Mouse (Mus musculus) neural tube, embryonic 11.5 days (tissue): Measurements from ENCODE around the gene Uqcc3. TPM values are rescaled to one million over a fixed set of nuclear protein-coding genes. Genes with fewer than 3 reads are reported as not detected.

ENCODE experiments used
- ATAC-seq: fragments of 200-750 bp; cut with Nextera tagmentation; 2 replicates; pipeline ENCODE4 v1.8.0; 2017; ENCODE audit warnings: moderate number of reproducible peaks, mild to moderate bottlenecking, moderate TSS enrichment, moderate library complexity; ENCODE audit not compliant: insufficient read depth, low FRiP score, low TSS enrichment
- DNase-seq: peaks from one replicate; pipeline ENCODE4 v3.0.0-alpha.2; 2015; ENCODE audit warnings: low spot score
- H3K27ac ChIP-seq: fragments of 300-500 bp; sonication (generic); 2 replicates; pipeline ENCODE4 v1.5.1; 2014; ENCODE audit warnings: low read depth, mild to moderate bottlenecking, low read length
- H3K27me3 ChIP-seq: fragments of 300-500 bp; sonication (generic); 2 replicates; pipeline ENCODE4 v1.6.1; 2014; ENCODE audit warnings: mild to moderate bottlenecking, low read length, mixed read lengths; ENCODE audit not compliant: control insufficient read depth, insufficient read depth
- H3K36me3 ChIP-seq: fragments of 300-500 bp; sonication (generic); 2 replicates; pipeline ENCODE4 v1.6.1; 2014; ENCODE audit warnings: mild to moderate bottlenecking, low read length, moderate library complexity, mixed read lengths; ENCODE audit not compliant: control insufficient read depth, insufficient read depth
- H3K4me1 ChIP-seq: fragments of 300-500 bp; sonication (generic); 2 replicates; pipeline ENCODE4 v1.6.1; 2014; ENCODE audit warnings: low read length, mixed read lengths; ENCODE audit not compliant: control insufficient read depth, insufficient read depth
- H3K4me2 ChIP-seq: fragments of 300-500 bp; sonication (generic); 2 replicates; pipeline ENCODE4 v1.6.1; 2014; ENCODE audit warnings: low read depth, mild to moderate bottlenecking, moderate library complexity
- H3K4me3 ChIP-seq: fragments of 300-500 bp; sonication (generic); 2 replicates; pipeline ENCODE4 v1.5.1; 2014; ENCODE audit warnings: low read depth, low read length
- H3K9ac ChIP-seq: fragments of 300-500 bp; sonication (generic); 2 replicates; pipeline ENCODE4 v1.6.1; 2014; ENCODE audit warnings: mild to moderate bottlenecking, low read length
- H3K9me3 ChIP-seq: fragments of 300-500 bp; sonication (generic); 2 replicates; pipeline ENCODE4 v1.6.1; 2016; ENCODE audit warnings: low read length; ENCODE audit not compliant: control insufficient read depth
- WGBS: fragments of 180-500 bp; shearing (Covaris S2); extraction: QIAGEN DNeasy Blood & Tissue Kit; methylation state at CpG from one replicate; pipeline ENCODE4 v1.1.7; 2014; 5-methylcytosine and 5-hydroxymethylcytosine counted together
- polyA plus RNA-seq: library from polyadenylated mRNA; unstranded; fragments of >200 nt; fragmentation: Nextera tagmentation; extraction: Ambion mirVana; gene quantifications from 2 replicates; pipeline ENCODE4 v1.2.1, GENCODE M21; 2014

Gene Uqcc3
- polyA plus RNA-seq, result 52.9 and 55.0 TPM in 2 replicates

- WGBS, result under 1% methylated on average over 42 of the region's 42 CpGs
- peak within 1 kb of the TSS; percentile 85 for H3K4me3 ChIP-seq
- H3K9ac ChIP-seq, result peak within 1 kb of the TSS; percentile 86
- peak; percentile 94 for ATAC-seq
- 0 out of 2 replicates have a peak, but pooled peaks cover 2% of the 10 kb centered on the region for H3K36me3 ChIP-seq
- DNase-seq, result peak; percentile 90
- H3K4me1 ChIP-seq, result 0 out of 2 replicates have a peak, but pooled peaks cover 6% of the 10 kb centered on the region
- H3K9me3 ChIP-seq, result no peaks in the 10 kb centered on the region
- peak within 1 kb of the TSS; percentile 79 for H3K27ac ChIP-seq
- no peaks in the 10 kb centered on the region for H3K27me3 ChIP-seq
- peak within 1 kb of the TSS; percentile 81 for H3K4me2 ChIP-seq
These were observed at the start of gene Uqcc3 for GRCm38 (mm10) chr19:8880311-8881033. Uqcc3 (minus strand) TSS chr19:8880923.

DNA sequence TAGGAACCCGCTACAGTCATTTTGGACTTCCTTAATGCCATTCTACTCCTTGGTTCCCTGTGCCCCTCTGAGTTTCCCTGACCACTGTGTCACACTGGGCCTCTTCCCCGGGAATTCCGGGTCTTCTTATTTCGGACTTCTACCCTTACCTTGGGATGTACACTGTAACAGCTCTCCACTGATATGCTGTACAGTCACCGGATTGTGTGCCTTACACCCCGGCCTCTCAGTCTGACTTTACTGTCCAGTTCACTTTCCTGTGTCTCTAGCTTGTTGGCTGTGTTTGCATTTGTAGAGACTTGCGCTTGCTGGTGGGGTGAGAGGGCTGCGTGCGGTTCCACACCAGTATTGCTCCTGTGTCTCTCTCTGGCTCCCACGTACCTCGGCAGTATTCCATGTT lies 49.4 kb upstream of the Uqcc3 start:
- peak overlapping the region; percentile 64 for H3K4me3 ChIP-seq

DNA sequence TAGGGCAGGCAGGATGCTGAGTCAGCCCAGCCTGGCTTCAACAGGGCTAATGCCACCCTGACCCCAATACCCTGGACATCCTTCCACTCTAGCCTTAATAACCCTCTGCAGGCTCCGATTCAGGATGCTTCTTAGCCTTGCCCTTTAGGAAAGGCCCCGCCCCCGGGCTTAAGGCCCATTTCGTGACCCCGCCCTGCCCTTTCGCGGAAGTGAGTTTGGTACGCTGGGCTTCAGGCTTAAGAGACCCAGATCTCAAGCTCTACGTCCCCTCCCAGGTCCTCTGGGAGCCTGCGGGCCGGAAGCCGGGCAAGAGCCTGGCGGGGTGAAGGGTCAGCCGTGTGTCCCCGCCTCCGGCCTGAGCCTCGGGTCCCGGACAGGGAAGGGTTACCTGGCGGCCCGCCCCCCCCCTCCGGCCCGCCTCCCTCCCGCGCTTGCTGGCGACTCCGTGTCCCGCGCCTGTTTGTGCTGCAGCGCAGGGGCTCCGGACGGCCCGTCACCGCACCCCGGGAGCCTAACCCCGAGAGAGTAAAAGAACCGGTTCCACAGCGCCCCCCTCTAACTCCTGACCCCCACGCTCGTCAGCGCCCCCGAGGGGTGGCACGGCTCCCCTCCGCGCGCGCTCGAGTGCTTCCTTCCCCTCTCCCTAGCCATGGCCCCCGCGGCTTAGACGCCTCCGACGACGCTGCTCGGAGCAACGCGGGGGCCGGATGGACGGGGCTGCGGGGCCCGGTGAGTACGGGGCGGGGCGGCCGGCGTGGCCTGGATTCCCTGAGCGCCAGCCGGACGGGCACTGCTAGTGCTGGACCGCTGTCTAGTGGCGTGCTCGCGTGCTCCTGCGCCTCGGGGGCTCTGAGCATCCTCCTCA lies 48.7 kb upstream of the Uqcc3 start, which contains the start of the genes Rom1 and Eml3:
Gene Rom1 (minus strand): TSS at position 133 of the 865 bp plus-strand sequence.
Gene Eml3 (plus strand): TSS at position 329 of the 865 bp plus-strand sequence.
- Histone ChIP-seq H3K27me3 (no peaks in the 10 kb centered on the region), H3K4me1 (peaks cover 5% of the 10 kb centered on the region; the same call in 1 of the 2 replicates), H3K4me3 (peak within 1 kb of the TSS; percentile 64), H3K9ac (peak within 1 kb of the TSS; percentile 78), H3K9me3 (no peaks in the 10 kb centered on the region), H3K27ac (peak within 1 kb of the TSS; percentile 67; the same call in 1 of the 2 replicates), H3K4me2 (peak within 1 kb of the TSS; percentile 82), H3K36me3 (peaks cover 6% of the 10 kb centered on the region)
- under 1% methylated on average over 66 of the region's 74 CpGs for WGBS
- DNase-seq (peak; percentile 75), ATAC-seq (peak; percentile 72)

More for the DNA sequence above, 49.4 kb upstream of the Uqcc3 start:
- ATAC-seq (peak; percentile 28; the same call in 1 of the 2 replicates), DNase-seq (no peak)
- Histone ChIP-seq H3K9ac (peak overlapping the region; percentile 78), H3K4me2 (peak overlapping the region; percentile 82), H3K4me1 (peaks cover 5% of the 10 kb centered on the region; the same call in 1 of the 2 replicates), H3K9me3 (no peaks in the 10 kb centered on the region), H3K36me3 (peaks cover 6% of the 10 kb centered on the region), H3K27ac (no peak overlapping the region), H3K27me3 (no peaks in the 10 kb centered on the region)
- WGBS, result 15% methylated on average over 11 of the region's 11 CpGs

GRCm38 (mm10) chr19:8928689-8929223 lies 48.0 kb upstream of the Uqcc3 start:
- Histone ChIP-seq H3K9me3 (no peaks in the 10 kb centered on the region), H3K9ac (peak overlapping the region; percentile 78), H3K36me3 (peaks cover 6% of the 10 kb centered on the region), H3K4me3 (peak overlapping the region; percentile 64), H3K4me1 (peaks cover 5% of the 10 kb centered on the region; the same call in 1 of the 2 replicates), H3K27me3 (no peaks in the 10 kb centered on the region), H3K4me2 (peak overlapping the region; percentile 82), H3K27ac (0 out of 2 replicates have a peak overlapping the region, but pooled peaks have one; percentile 67)
- 0 out of 2 replicates have a peak, but pooled peaks have one; percentile 7 for ATAC-seq
- 21% methylated on average over 16 of the region's 16 CpGs for WGBS
- no peak for DNase-seq

DNA sequence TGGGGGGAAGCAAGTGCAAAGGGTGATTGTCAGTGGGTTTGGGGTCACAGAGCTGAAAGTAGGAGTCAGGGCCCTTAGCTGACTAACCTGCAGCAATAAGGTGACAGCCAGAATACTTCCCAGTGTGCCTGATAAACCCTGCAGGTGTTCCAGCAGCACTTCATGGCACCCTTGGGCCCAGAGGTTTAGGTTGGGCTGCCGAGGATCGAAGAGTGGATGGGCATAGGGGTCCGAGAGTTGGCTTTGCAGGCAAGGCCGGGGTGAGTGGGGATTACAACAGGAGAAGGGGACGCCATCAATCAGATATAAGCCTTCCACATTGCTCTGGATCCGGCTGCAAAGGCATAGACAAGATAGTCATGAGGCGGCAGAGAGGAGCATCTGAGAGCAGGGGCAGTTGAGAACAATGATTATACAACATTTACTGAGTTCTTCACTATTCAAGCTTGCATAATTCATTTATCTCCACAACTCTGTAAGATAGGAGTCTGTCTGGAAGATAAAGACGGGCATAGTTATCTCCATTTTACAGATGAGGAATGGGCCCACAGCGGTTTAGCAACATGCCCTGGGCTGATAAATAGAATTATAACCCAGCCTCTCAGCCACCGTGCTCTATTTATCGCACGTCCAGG lies 47.3 kb upstream of the Uqcc3 start:
- H3K4me3 ChIP-seq, result no peak overlapping the region
- WGBS, result 90% methylated on average over 12 of the region's 12 CpGs
- H3K27ac ChIP-seq, result no peak overlapping the region
- H3K36me3 ChIP-seq, result peaks cover 6% of the 10 kb centered on the region
- H3K27me3 ChIP-seq, result no peaks in the 10 kb centered on the region
- DNase-seq (no peak), ATAC-seq (no peak)
- peaks cover 5% of the 10 kb centered on the region; the same call in 1 of the 2 replicates for H3K4me1 ChIP-seq
- no peaks in the 10 kb centered on the region for H3K9me3 ChIP-seq
- H3K4me2 ChIP-seq, result no peak overlapping the region
- no peak overlapping the region for H3K9ac ChIP-seq

GRCm38 (mm10) chr19:8926766-8927165 lies 46.0 kb upstream of the Uqcc3 start:
- no peak overlapping the region for H3K4me3 ChIP-seq
- WGBS, result 90% methylated on average over 2 of the region's 2 CpGs
- no peak overlapping the region for H3K4me2 ChIP-seq
- ATAC-seq, result no peak
- H3K9ac ChIP-seq, result no peak overlapping the region
- no peaks in the 10 kb centered on the region for H3K27me3 ChIP-seq
- H3K9me3 ChIP-seq, result no peaks in the 10 kb centered on the region
- no peak overlapping the region for H3K27ac ChIP-seq
- no peak for DNase-seq
- H3K36me3 ChIP-seq, result peaks cover 6% of the 10 kb centered on the region
- peaks cover 5% of the 10 kb centered on the region; the same call in 1 of the 2 replicates for H3K4me1 ChIP-seq

- H3K36me3 ChIP-seq, result peaks cover 4% of the 10 kb centered on the region; the same call in 1 of the 2 replicates
- DNase-seq (no peak), ATAC-seq (no peak)
- H3K9ac ChIP-seq, result peak overlapping the region; percentile 84
- WGBS, result 86% methylated on average over 9 of the region's 9 CpGs
- peak overlapping the region; percentile 9; the same call in 1 of the 2 replicates for H3K4me2 ChIP-seq
- H3K27me3 ChIP-seq, result no peaks in the 10 kb centered on the region
- no peaks in the 10 kb centered on the region for H3K9me3 ChIP-seq
- peaks cover 12% of the 10 kb centered on the region for H3K4me1 ChIP-seq
- H3K4me3 ChIP-seq, result no peak overlapping the region
- H3K27ac ChIP-seq, result no peak overlapping the region
These were observed 41.0 kb upstream of the Uqcc3 start for GRCm38 (mm10) chr19:8921741-8922140.
